Mouse (Mus musculus) embryo, embryonic 11.5 days (tissue): ENCODE measurements around the gene Mgat4a.
A peak's percentile ranks its signal among the peaks of the same experiment; 100 is the strongest.

Experiments used
- DNase-seq: peaks from one replicate; pipeline ENCODE4 v3.0.0-alpha.2; 2012; ENCODE audit warnings: low read depth, low spot score

The Mgat4a gene

DNA sequence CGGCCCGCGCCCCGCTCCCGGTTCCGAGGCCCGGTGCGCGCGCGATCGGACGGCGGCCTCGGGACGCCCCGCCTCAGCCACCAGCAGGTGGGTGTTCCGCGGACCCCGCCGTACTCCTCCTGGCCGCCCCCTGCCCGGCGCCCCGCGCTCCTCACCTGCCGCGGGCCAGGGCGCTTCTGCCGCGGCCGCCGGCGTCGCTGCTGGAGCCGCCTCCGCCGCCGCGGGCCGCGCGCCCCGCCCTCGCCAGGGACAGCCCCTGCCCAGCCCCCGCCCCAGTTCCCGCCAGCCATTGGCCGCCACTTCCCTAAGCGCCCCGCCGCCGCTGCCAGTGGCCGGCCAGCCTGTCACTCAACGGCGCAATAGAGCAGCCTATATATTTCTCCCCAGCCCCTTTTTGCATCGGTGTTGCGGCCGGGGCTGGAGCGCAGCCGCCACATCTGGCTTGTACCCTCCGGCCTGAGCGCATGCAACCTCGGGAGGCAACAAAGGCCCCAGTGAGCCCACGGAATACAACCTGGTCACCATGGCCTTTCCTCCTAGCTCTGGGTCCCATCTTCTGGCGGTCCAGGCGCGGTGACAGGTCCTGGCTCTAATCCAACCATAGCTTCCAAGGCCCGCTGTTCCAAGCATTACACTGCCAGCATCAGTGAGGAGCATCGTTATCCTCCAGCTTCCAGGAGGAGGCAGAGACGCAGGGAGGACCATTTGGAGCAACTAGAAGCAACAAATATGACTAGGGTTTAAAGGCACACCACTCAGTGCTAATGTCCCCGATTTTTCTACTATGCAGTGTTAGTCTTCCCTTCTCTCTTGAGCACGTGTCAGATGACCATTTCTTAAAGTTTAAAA, at the start of gene Mgat4a:
TSS of gene Mgat4a (minus strand) at position 207 of the 849 bp plus-strand sequence.
- peak; percentile 80 for DNase-seq

DNA sequence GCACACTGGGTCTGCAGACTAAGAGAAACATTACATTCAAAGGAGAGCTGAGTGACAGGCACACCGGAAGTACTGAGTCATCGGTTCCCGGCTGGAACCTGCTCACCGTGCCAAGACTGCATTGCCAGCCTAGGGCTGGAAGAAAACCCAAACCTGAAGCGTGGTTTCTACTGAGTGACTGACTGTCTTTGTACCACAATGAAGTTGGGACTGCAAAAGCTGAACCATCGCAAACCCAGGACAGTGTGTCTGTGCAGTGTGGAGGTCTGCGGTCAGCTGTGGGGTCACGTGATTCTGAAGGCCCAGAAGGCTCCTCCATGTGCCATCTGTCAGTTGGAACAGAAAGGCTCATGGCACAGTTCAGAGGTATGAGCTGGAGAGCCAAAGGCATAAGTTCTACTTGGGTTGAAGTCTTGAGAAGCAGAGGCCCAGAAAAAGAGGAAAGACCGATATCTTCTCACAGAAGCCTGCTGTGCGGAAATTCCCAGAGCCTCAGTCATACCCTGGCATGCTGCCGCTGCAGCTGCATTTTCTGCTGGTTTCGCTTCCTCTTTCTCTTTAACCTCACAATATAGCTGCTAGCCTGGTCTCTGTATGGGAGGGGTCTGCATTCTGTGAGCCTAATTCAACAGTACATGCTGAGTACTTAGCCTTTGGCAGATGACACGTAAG, 45.1 kb upstream of the Mgat4a start:
- DNase-seq = no peak

DNA sequence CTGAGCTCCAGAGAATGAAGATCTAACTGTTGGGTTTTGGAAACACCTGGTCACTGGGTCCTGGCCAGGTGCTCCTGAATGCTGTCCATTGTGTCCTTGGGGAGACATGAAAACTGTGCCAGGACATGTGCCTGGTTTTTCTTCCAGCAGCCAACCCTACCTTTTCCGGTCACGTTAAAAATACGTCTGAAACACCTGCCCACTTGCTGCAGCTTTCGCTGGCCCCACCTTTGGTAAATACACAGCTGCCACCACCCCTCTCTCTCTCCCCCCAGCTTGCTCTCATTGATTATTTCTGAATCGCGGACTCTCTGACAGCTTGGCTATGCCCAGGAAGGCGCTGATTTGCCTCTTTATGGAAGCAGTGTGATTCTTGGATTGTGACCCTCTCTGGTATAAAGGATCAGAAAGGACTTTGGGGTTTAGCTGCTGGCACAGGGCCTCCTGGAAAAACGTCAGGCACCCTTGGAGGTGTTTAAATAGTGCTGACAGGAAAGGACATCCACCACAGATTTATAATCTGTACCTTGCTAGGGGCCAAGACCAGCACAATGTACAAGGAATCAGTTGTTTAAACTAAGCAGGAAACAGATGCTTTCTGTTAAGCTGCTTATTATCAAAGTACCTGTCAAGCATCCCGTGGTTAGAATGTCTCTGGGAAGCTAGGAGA, 43.1 kb upstream of the Mgat4a start:
- no peak for DNase-seq

DNA sequence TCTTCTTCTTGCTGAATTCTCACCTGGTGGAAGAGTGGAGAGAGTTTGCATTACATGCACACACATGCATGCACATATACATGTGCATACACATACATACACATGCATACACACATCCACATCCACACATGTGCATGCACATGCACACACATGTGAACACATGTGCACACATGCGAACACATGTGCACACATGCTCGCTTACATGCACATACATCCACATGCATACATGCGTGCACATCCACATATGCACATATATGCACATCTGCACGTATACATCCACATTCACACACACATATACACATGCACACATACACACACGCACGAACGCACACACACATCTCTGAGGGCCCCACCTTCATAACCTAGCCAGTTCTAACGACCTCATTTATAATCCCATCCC, 42.4 kb upstream of the Mgat4a start:
- DNase-seq = no peak

DNA sequence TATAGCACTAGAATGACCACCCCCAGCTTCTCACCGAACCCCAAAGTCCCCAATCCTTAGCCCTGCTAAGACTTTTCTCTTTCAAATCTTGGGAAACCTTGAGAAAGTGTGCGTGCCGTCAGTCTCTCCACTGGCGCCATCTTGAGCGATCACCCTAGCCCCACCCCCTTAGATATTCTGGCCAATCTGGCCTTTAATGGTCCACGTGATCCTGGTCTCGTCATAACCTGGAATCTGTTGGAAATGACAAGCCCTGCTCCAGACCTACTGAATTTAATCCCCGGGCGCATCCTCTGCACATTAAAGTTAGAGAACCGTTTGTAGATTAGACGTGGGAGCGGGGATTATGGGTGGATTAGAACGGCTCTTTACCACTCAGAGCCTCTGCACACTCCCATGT, 38.9 kb upstream of the Mgat4a start:
- DNase-seq = no peak

DNA sequence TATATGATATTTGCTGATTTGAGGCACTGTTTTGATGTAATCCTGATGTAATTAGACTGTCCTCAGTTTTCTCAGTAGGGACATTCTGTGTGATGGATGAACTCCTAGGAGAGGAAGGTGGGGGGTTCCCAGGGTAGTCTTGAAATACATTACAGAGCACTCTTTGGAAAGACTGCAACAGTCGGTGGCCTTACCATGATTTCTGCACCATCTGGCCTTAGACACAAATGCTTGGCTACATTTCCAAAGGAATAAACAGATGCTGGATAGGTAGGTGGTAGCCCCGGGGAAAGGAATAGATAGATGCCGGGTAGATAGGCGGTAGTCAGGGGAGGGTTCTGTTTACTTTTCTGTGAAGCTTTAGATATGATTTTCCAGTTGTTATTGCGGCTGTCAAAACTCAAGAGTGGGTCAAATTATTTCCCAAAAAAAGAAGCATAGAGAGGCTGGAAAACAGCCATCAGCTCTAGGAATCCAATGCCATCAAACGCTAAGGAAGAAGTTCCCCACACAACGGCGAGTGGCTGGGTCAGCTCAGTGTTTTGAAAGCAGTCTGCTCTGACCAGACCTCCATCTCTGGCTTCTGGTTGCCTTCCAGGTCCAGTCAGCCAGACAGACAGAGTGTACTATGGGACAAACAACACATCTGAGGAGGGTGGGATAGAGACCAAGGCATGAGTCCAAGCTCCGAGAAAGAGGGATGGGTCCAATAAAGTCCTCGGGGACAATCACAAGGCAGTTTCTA, 31.9 kb upstream of the Mgat4a start:
- DNase-seq = no peak

DNA sequence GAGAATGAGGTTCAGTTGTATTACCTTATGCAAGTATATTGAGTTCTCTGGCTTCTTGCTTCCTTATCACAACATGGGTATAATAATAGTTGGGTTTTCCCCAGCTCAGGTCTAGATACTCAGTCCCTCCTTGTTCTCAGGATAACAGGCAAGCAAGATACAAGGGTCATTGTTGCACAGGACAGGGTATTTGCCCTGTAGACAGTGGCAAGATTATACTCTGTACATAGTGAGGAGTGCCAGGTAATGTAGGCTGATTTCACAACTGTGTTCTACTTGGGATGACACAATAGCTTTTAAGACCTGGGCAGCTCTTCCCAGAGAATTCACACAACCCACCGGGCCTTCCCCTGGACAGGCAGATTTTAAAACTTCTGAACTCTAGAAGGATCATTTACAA, 27.6 kb upstream of the Mgat4a start:
- DNase-seq = no peak

DNA sequence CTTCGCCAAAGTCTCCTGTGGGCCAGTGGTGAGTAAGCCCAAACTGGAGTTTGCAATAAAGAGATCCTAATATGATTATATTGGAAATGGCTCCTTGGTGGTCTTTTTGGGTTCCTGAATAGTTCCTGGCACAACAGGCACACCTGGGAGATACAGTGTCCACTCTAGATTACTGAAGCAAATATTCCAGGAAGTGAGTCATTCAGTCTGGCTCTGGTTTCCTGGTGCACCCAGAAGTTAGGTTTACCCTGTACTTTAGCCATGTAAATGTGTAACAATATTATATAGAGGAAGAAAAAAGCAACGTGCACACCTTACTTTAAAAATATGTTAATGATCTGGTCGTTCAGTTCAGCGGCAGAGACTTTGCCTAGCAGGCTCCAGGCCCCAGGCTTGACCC, 25.9 kb upstream of the Mgat4a start:
- no peak for DNase-seq

DNA sequence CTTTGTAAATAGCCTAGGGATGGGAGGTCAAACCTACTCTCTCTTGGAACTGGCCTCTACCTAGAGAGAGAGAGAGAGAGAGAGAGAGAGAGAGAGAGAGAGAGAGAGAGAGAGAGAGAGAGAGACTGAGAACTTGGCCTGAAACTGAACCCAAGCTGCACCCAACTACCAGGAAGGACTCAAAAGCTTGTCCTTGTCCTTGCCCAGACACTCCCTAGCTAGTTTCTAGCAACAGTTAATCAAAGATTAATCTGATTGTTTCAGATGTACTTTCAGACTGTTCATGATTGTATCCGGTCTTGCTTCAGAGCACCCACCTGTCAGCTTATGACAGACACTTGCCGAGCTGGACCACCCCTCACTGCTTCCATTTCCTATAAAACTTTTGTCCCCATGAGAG, 25.5 kb upstream of the Mgat4a start:
- DNase-seq = no peak

DNA sequence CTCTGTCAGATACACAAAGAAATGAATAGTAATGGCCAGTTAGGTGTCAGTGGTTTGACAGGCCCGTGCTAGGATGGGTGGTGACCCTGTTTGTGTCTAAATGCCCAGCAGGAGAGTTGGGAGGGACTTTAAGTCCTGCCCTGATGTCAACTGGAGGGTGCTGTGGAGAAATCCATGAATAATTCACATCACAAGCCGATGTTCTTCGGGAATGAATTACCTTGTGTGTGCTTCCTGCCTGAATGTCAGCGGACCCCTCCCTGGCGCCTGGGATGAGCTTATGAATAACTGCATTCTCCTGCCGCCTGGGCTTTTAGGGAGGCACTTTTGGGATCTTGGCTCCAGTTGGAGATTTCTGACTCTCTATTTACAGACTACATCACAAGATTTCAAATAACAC, 24.6 kb upstream of the Mgat4a start:
- no peak for DNase-seq

DNA sequence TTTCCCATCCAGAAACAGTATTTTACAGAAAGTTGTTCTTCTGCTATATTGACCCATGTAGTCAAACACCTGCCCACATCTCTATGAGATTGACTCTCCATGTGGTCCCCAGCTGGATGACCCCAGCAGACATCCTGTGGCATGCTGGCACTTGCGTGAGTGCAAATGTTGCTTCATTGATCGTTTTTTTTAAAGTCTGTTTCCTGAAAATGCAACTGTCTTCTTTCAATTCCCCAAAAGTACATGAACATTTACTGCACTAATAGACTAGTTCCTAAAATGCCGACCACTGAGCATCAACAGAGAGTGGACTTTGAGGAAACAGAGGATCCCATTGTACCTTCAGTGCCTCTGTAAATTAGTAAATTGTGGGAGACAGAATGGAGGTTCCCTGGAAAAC, 21.1 kb upstream of the Mgat4a start:
- no peak for DNase-seq

DNA sequence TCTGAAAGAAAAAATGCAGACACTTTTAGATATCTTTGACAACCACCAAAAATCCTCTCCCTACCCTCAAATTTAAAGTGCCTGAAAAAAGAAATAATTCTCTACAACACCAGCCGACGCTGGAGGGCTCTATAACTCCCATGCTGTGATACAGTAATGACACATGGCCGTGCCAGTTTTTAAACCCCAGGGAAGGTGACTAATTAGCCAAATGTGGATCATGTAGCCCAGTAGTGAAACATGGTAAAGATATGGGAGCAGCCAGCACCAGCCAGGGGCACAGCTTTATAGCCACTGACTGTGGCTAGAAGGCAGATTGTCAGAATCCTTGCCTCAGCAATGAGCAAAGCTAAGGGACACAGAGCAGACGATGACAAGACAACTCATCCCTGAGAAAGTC, 19.5 kb upstream of the Mgat4a start:
- no peak for DNase-seq

DNA sequence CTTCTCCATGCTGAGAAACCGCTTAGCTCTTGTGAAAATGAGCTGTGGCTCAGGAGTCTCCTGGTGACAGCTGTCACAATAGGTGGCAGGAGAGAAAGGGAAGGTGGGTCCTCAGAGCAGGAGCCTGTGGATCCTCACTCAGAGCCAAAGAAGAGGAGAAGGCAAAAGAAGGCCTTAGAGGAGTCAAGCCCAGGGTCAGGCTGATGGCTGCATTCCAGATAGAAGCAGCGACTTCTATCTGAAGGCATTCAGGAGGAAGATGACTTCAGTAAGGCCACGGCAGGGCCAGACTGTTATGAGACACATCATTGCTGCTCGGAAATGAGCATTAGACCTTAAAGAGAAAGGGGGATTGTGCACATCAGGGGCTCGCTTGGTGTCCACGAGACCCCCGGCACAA, 11.2 kb upstream of the Mgat4a start:
- no peak for DNase-seq

DNA sequence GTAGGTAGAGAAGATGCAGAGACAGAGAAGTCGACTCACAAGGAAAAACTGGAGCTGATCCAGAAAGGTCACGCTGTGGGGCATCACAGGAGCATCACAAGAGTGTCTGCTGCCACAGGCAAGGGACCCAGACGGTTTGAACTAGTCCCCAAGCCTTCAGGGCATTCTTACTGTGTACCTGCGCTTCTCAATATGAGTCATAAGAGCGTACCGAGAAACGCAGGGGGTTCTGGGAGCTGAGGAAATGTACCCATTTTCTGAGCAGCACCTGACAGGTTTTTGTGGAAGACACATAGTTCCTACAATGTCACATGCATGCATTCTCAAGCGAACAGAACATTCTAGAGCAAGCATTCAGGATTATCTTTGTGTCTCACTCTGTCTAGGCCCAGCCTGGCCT, 8.7 kb upstream of the Mgat4a start:
- no peak for DNase-seq

DNA sequence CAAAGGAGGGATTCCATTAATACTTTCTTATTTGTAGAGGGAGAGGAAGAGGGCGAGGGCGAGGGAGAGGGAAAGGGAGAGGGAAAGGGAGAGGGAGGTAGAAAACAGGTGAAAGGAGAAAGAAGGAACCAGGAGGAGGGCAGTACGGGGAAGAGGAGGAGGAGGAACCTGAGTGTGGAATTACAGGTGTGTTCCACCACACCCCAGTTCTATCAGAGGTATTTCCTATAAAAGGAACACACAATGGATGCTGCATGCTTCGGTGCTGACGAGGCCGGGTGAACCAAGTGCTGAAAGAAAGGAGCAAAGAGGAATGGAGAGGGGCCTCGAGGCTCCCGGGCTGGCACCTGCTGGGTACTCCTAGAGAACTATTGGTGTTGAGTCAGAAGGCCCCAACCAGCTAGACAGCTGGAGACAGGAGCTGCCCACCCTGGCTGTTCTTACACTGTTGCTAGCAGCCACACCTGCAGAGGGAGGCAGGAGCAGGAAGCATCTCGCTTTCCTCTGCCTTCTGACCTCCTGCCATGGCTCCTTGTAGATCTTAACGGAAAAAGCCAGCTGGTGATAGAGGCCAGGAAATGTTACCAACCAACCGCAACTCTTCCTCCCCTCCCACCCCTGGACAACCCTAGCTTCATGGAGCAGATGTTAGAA, 5.7 kb upstream of the Mgat4a start:
- no peak for DNase-seq

DNA sequence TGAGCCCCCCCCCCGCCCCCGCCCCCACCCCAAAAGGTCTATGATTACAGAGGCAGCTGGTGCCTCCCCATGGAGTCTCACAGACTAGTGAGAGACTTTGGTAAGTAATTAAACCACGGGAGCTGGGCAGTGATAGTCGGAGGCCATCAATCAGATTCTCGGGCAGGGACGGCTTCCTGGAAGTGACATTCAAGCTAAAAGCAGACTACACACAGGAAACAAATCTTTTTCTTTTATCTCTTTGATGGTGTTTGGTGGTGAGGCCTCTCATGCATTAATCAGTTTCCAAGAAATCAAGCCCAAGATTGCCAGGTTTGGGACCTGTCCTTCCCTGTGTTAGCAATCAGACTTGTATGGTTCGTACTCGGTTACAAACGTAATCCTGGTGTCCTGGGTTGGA, 3.4 kb upstream of the Mgat4a start:
- no peak for DNase-seq

DNA sequence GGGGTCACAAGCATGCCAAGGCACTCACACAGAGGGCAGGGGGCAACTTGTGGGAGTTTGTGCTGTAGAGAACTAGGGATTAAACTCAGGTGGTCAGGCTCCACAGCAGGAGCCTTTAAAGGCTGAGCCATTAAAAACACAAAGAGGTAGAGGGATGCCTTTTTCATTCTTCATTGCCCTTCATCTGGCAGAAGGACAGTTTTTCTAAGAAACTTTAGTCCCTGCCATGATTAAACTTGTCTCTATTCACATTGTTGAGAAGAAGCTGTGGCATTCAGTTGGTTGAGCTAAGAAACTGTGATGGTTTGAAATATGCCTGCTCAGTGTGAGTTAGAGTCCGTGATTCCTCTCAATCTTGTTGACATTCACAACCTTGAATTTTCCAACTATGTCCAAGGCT, 2.2 kb upstream of the Mgat4a start:
- DNase-seq = no peak

DNA sequence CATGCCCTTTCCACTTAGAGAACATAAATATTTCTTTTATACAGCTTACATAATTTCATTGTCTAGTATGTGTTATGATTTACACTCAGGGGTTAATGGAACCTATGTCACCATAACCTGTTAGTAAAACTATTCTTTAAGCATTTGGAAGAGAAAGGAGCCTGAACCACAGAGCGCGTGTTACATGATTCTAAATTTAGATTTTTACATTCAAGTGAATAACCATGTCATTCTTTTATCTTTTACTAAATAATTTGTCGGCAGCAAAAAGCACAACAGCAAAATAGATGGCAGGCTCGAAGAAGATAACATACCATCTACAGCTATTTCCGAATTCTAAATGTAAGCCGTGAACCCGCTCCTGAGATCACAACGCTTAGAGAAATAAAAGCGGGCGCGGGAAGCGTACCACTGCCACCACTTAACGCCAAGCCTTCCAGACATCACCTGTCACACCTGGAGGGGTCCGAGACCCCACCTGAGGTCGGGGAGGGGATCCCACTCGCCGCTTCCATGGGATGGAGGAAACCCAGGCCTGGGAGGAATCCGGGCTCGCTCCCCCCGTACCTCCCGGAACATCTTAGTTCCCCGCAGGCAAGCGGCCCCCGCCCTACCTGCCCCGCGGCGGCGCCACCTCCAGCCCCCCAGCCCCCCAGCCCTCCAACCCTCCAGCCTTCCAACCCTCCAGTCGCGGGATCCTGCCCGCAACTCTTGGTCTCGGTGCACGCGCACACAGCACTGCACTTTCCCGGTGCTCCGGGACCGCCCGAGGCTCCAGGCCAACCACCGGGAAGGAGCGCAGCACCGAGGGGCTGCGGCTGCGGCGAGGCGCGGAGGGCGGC, 627 bp downstream of the Mgat4a start:
- peak; percentile 4 for DNase-seq

DNA sequence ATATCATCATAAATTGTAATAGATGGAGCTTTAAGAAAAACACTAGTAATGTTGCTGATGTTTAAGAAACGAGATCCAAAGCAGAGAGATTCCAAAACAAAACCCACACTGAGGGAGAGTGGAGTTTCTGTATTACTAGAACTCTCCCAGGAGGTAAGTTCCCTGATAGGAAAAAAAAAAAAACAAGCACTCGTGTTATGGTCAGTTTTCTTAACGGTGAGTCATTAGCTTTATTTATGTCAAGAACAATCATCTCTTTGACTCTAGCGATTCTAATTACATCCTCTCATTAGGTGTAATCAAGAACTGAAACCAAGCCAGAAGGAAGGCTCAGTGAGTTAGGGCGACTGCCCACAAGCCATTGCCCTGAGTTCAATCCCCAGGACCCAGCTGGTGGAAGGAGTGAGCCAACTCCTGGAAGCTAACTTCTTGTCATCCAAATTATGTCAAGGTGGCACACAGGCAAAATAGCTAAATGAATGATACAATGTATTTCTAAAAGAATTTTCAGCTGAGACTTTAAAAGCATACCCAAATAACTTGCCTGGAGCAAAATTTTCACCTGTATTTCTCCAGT, 6.2 kb downstream of the Mgat4a start:
- DNase-seq = no peak

DNA sequence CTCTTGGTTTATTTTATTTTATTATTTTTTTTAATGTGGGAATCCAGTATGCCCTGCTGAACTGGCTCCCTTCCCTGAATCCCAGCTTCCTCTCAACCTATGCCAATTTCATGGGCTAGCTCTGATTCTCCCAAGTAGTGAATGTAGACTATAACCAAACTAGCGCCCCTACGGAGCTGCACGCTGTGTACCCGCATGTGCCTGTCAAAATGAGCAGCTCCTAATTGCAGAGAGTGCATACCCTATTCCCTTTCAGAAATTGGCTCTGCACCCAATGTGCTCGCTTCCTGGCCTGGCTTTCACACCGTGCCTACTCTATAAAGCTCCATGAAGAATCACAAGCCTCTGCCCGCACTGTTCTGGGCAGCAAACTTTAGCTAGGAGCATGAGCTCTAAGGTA, 7.6 kb downstream of the Mgat4a start:
- DNase-seq = no peak
